Mouse (Mus musculus) hindbrain, embryonic 14.5 days (tissue): ENCODE data around the gene Tspan8. TPM values are rescaled to one million over a fixed set of nuclear protein-coding genes. Genes with fewer than 3 reads are reported as not detected.
"Not testable (repeated sequence)": the region's sequence is repeated elsewhere in the genome, so short reads cannot be mapped to it uniquely, and the experiment has no call there.

ENCODE experiments used
- ATAC-seq: fragments of 200-750 bp; cut with Nextera tagmentation; 2 replicates; pipeline ENCODE4 v1.8.0; 2017; ENCODE audit warnings: moderate number of reproducible peaks, mild to moderate bottlenecking, moderate TSS enrichment, moderate library complexity; ENCODE audit not compliant: low FRiP score
- DNase-seq: peaks from one replicate; pipeline ENCODE4 v3.0.0-alpha.2; 2015; ENCODE audit warnings: low spot score
- H3K27ac ChIP-seq: fragments of 300-500 bp; sonication (generic); 2 replicates; pipeline ENCODE4 v1.5.1; 2014; ENCODE audit warnings: mild to moderate bottlenecking, moderate library complexity
- H3K27me3 ChIP-seq: fragments of 300-500 bp; sonication (generic); 2 replicates; pipeline ENCODE4 v1.6.1; 2014; ENCODE audit warnings: mild to moderate bottlenecking, low read length, mixed read lengths; ENCODE audit not compliant: control insufficient read depth, insufficient read depth
- H3K36me3 ChIP-seq: fragments of 300-500 bp; sonication (generic); replicated peaks from 2 replicates; pipeline ENCODE4 v1.6.1; 2014; ENCODE audit not compliant: control insufficient read depth, insufficient read depth
- H3K4me1 ChIP-seq: fragments of 300-500 bp; sonication (generic); replicated peaks from 2 replicates; pipeline ENCODE4 v1.6.1; 2014; ENCODE audit warnings: antibody characterized with exemption, low read length, mixed read lengths; ENCODE audit not compliant: control insufficient read depth, insufficient read depth
- H3K4me2 ChIP-seq: fragments of 300-500 bp; sonication (generic); replicated peaks from 2 replicates; pipeline ENCODE4 v1.6.1; 2014; ENCODE audit warnings: mild to moderate bottlenecking, moderate library complexity
- H3K4me3 ChIP-seq: fragments of 300-500 bp; sonication (generic); replicated peaks from 2 replicates; pipeline ENCODE4 v1.5.1; 2014; ENCODE audit warnings: mild to moderate bottlenecking, low read length
- H3K9ac ChIP-seq: fragments of 300-500 bp; sonication (generic); 2 replicates; pipeline ENCODE4 v1.6.1; 2014
- H3K9me3 ChIP-seq: fragments of 300-500 bp; sonication (generic); 2 replicates; pipeline ENCODE4 v1.6.1; 2016; ENCODE audit warnings: low read length; ENCODE audit not compliant: control insufficient read depth
- WGBS: fragments of 180-500 bp; shearing (Covaris S2); extraction: QIAGEN DNeasy Blood & Tissue Kit; methylation state at CpG from one replicate; pipeline ENCODE4 v1.1.7; 2014; 5-methylcytosine and 5-hydroxymethylcytosine counted together
- polyA plus RNA-seq: library from polyadenylated mRNA; unstranded; fragments of >200 nt; fragmentation: Nextera tagmentation; extraction: Ambion mirVana; gene quantifications from 2 replicates; pipeline ENCODE4 v1.2.1, GENCODE M21; 2014

Gene Tspan8
- polyA plus RNA-seq, 1 experiment from 2014 or later = 0.28 TPM

GRCm38 (mm10) chr10:115796072-115796788 is 20.4 kb upstream of the Tspan8 start:
- Histone ChIP-seq H3K27me3 (no peaks in the 10 kb centered on the region), H3K36me3 (no peaks in the 10 kb centered on the region), H3K4me3 (no peak overlapping the region), H3K9ac (no peak overlapping the region), H3K9me3 (no peaks in the 10 kb centered on the region), H3K4me1 (no peaks in the 10 kb centered on the region), H3K4me2 (no peak overlapping the region), H3K27ac (no peak overlapping the region)
- no peak for DNase-seq
- no peak for ATAC-seq
- 64% methylated on average over 4 of the region's 4 CpGs for WGBS

DNA sequence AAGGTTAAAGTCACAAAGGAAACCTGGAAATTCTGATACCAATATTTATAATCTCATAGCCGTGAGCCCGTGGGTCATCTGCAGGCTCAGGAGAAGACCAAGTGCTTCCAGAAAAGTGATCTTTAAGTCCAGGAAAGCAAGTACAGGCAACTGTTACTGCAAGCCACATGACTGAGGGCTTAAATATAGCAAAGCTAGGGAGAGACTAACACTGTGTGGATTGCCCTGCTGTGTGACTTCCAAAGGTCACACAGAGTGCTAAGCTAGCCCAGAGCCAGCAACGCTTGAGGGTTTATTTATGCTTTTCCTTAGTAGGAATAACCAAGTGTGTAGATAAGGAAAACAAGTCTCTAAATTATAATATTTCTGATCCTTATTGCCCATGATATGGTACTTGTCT is 15.2 kb upstream of the Tspan8 start:
- no peak overlapping the region for H3K27ac ChIP-seq
- 89% methylated on average over 3 of the region's 3 CpGs for WGBS

DNA sequence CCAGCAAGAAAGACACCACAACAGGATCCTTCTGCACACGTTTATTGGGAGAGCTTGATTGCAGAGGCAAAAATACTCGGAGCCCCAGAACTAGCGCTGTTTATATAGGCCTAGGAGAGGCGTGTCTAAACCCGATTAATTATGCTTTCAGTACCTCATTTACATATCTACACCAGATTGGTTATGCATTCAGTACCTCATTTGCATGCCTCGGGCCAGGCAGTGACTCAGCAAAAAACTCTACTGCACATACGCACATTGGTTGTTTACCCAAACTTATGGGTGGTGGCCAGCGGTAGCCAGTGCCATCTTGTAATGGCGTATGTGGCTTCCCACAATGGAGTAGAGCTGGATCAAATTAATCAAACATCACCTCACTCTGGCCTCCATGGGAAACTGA is 13.6 kb upstream of the Tspan8 start:
- DNase-seq, H3K27me3 ChIP-seq, H3K9me3 ChIP-seq, ATAC-seq, H3K27ac ChIP-seq, H3K36me3 ChIP-seq, H3K4me2 ChIP-seq, H3K4me3 ChIP-seq, H3K4me1 ChIP-seq, H3K9ac ChIP-seq: not testable (repeated sequence)
- 78% methylated on average over 9 of the region's 9 CpGs for WGBS

More for the DNA sequence above, 15.2 kb upstream of the Tspan8 start:
- no peak for ATAC-seq
- H3K4me2 ChIP-seq = no peak overlapping the region
- H3K9me3 ChIP-seq = no peaks in the 10 kb centered on the region
- H3K9ac ChIP-seq = no peak overlapping the region
- no peaks in the 10 kb centered on the region for H3K4me1 ChIP-seq
- H3K36me3 ChIP-seq = no peaks in the 10 kb centered on the region
- no peak for DNase-seq
- H3K4me3 ChIP-seq = no peak overlapping the region
- H3K27me3 ChIP-seq = no peaks in the 10 kb centered on the region

DNA sequence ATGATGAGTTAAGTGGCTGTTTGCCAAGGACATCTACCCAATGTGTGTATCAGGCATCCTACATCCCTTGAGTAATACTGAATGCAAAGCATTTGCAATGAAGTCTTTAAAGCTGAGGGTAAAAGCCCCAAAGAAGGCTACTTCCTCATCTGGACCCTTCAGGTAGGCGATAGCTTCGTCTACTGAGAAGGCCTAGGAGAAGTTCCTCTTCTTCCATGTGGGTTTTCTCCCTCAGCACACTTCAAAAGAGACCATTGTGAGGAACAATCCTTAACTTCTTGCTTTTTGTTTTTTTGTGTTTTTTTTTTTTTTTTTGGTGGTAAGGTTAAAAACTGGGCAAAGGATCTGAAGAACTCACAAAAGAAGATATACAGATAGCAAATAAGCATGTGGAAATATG is 12.9 kb upstream of the Tspan8 start:
- H3K36me3 ChIP-seq = no peaks in the 10 kb centered on the region
- ATAC-seq (no peak), DNase-seq (no peak)
- no peaks in the 10 kb centered on the region for H3K4me1 ChIP-seq
- no peaks in the 10 kb centered on the region for H3K9me3 ChIP-seq
- H3K4me3 ChIP-seq = no peak overlapping the region
- WGBS = 94% methylated on average over 2 of the region's 2 CpGs
- H3K27me3 ChIP-seq = no peaks in the 10 kb centered on the region
- no peak overlapping the region for H3K9ac ChIP-seq
- no peak overlapping the region for H3K4me2 ChIP-seq
- no peak overlapping the region for H3K27ac ChIP-seq

DNA sequence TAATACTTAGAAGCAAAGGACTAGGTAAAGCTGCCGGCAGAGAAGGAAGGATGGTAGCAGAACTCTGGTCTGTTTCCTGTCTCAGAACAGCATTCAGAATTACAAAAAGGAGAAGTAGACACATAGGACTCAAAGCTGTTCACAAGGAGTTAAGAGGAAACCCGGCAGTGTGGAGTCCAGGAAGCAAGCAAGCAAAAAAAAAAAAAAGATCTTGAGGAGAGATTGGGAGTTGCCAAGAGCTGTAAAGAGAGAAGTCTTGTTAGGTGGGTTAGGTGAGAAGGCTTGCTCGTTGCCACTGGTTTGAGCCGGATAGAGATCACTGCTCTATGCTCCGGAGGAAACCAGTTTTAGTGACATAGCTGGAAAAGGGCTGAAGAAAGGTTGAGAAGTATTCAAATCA is 10.6 kb upstream of the Tspan8 start:
- ATAC-seq = no peak
- H3K4me1 ChIP-seq = no peaks in the 10 kb centered on the region
- H3K27me3 ChIP-seq = no peaks in the 10 kb centered on the region
- H3K9ac ChIP-seq = no peak overlapping the region
- H3K36me3 ChIP-seq = no peaks in the 10 kb centered on the region
- WGBS = 88% methylated on average over 5 of the region's 5 CpGs
- no peak overlapping the region for H3K27ac ChIP-seq
- no peak for DNase-seq
- no peak overlapping the region for H3K4me3 ChIP-seq
- no peaks in the 10 kb centered on the region for H3K9me3 ChIP-seq
- H3K4me2 ChIP-seq = no peak overlapping the region

GRCm38 (mm10) chr10:115809169-115809568 is 7.5 kb upstream of the Tspan8 start:
- Histone ChIP-seq H3K4me2 (no peak overlapping the region), H3K9ac (no peak overlapping the region), H3K36me3 (no peaks in the 10 kb centered on the region), H3K4me1 (no peaks in the 10 kb centered on the region), H3K4me3 (no peak overlapping the region), H3K27me3 (no peaks in the 10 kb centered on the region), H3K9me3 (no peaks in the 10 kb centered on the region), H3K27ac (no peak overlapping the region)
- DNase-seq (no peak), ATAC-seq (no peak)
- WGBS = 70% methylated on average over 7 of the region's 7 CpGs

GRCm38 (mm10) chr10:115811519-115811918 is 5.1 kb upstream of the Tspan8 start:
- Histone ChIP-seq H3K27me3 (no peaks in the 10 kb centered on the region), H3K4me3 (no peak overlapping the region), H3K4me2 (no peak overlapping the region), H3K9ac (no peak overlapping the region), H3K9me3 (no peaks in the 10 kb centered on the region), H3K36me3 (no peaks in the 10 kb centered on the region), H3K4me1 (no peaks in the 10 kb centered on the region), H3K27ac (no peak overlapping the region)
- DNase-seq = no peak
- 58% methylated on average over 5 of the region's 5 CpGs for WGBS
- ATAC-seq = no peak

GRCm38 (mm10) chr10:115814878-115815277 is 1.8 kb upstream of the Tspan8 start:
- Histone ChIP-seq H3K4me1 (no peaks in the 10 kb centered on the region), H3K4me2 (no peak overlapping the region), H3K9ac (no peak overlapping the region), H3K4me3 (no peak overlapping the region), H3K27me3 (no peaks in the 10 kb centered on the region), H3K36me3 (no peaks in the 10 kb centered on the region), H3K9me3 (no peaks in the 10 kb centered on the region), H3K27ac (no peak overlapping the region)
- ATAC-seq (no peak), DNase-seq (no peak)
- 91% methylated on average over 11 of the region's 11 CpGs for WGBS

GRCm38 (mm10) chr10:115817056-115817724 is 558 bp downstream of the Tspan8 start:
- ATAC-seq (no peak), DNase-seq (no peak)
- Histone ChIP-seq H3K9me3 (no peaks in the 10 kb centered on the region), H3K27ac (no peak overlapping the region), H3K4me3 (no peak overlapping the region), H3K4me2 (no peak overlapping the region), H3K36me3 (no peaks in the 10 kb centered on the region), H3K27me3 (no peaks in the 10 kb centered on the region), H3K9ac (no peak overlapping the region), H3K4me1 (no peaks in the 10 kb centered on the region)
- WGBS = 75% methylated on average over 13 of the region's 13 CpGs
